Mouse (Mus musculus) limb, embryonic 12.5 days (tissue): ENCODE measurements around the gene Cth. TPM values are rescaled to one million over a fixed set of nuclear protein-coding genes. Genes with fewer than 3 reads are reported as not detected.

Experiments used
- ATAC-seq: fragments of 200-750 bp; cut with Nextera tagmentation; 2 replicates; pipeline ENCODE4 v1.8.0; 2017; ENCODE audit warnings: low read depth, moderate TSS enrichment; ENCODE audit not compliant: insufficient number of reproducible peaks, insufficient read depth, low FRiP score, low TSS enrichment
- H3K27ac ChIP-seq: fragments of 300-500 bp; sonication (generic); 2 replicates; pipeline ENCODE4 v1.5.1; 2016; ENCODE audit warnings: mild to moderate bottlenecking, moderate library complexity
- H3K27me3 ChIP-seq: fragments of 300-500 bp; sonication (generic); 2 replicates; pipeline ENCODE4 v1.6.1; 2016; ENCODE audit warnings: mild to moderate bottlenecking, moderate library complexity
- H3K36me3 ChIP-seq: fragments of 300-500 bp; sonication (generic); 2 replicates; pipeline ENCODE4 v1.6.1; 2016; ENCODE audit warnings: mild to moderate bottlenecking, moderate library complexity
- H3K4me1 ChIP-seq: fragments of 300-500 bp; sonication (generic); replicated peaks from 2 replicates; pipeline ENCODE4 v1.6.1; 2016
- H3K4me2 ChIP-seq: fragments of 300-500 bp; sonication (generic); 2 replicates; pipeline ENCODE4 v1.6.1; 2016; ENCODE audit warnings: mild to moderate bottlenecking, moderate library complexity
- H3K4me3 ChIP-seq: fragments of 300-500 bp; sonication (generic); replicated peaks from 2 replicates; pipeline ENCODE4 v1.5.1; 2016; ENCODE audit warnings: mild to moderate bottlenecking
- H3K9ac ChIP-seq: fragments of 300-500 bp; sonication (generic); replicated peaks from 2 replicates; pipeline ENCODE4 v1.6.1; 2016; ENCODE audit warnings: mild to moderate bottlenecking, moderate library complexity
- H3K9me3 ChIP-seq: fragments of 300-500 bp; sonication (generic); 2 replicates; pipeline ENCODE4 v1.6.1; 2016; ENCODE audit warnings: mild to moderate bottlenecking, moderate library complexity
- WGBS: fragments of 180-500 bp; shearing (Covaris S2); methylation state at CpG from one replicate; pipeline ENCODE4 v1.1.7; 2016; 5-methylcytosine and 5-hydroxymethylcytosine counted together
- polyA plus RNA-seq: library from polyadenylated mRNA; unstranded; fragments of >200 nt; fragmentation: Nextera tagmentation; extraction: Ambion mirVana; gene quantifications from 2 replicates; pipeline ENCODE4 v1.2.1, GENCODE M21; 2016

The Cth gene
- polyA plus RNA-seq, 1 experiment from 2014 or later, result 22.1 TPM

DNA sequence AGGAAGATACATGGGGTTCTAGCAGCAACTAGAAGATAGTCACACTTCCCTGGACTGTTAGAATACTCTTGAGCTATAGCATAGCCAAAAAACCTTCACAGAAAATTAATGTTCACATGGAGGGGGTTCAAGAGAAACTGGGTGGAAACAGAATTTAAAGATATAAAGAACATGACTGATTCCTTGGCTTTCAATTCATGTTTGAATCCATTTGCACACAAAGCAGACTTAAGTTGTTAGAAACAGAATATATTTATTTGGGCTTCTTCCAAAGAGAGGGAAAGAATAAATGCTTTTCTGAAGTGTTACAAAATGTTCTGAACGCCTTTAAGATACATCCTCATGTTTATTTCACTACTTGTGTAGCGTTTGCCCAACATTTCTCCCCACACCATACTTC is 57.0 kb downstream of the Cth start:
- H3K36me3 ChIP-seq, result no peaks in the 10 kb centered on the region
- no peak overlapping the region for H3K4me2 ChIP-seq
- H3K4me1 ChIP-seq, result no peaks in the 10 kb centered on the region
- no peak overlapping the region for H3K9ac ChIP-seq
- H3K4me3 ChIP-seq, result no peak overlapping the region
- no peaks in the 10 kb centered on the region for H3K9me3 ChIP-seq
- no peak overlapping the region for H3K27ac ChIP-seq
- no peaks in the 10 kb centered on the region for H3K27me3 ChIP-seq
- WGBS, result 90% methylated on average over 2 of the region's 2 CpGs
- no peak for ATAC-seq

DNA sequence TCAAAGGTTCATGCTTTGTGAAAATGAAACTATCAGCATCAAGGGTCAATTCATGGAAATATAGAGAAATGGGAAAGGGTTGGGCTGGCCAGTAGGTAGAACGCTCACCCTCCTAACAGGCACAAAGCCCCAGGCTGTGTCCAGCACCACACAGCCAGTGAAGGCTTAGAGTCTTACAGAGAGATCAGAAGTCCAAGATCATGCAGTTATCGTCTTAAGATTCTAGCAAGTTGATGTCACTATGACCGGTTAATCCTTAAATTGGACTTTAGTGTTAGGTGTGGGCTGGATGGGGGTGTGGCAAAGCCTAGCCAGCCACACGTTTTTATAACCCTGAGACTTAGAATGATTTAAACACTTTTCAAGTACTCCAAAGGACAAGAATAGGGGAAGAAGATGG is 58.6 kb downstream of the Cth start:
- H3K27me3 ChIP-seq, result no peaks in the 10 kb centered on the region
- H3K4me2 ChIP-seq, result no peak overlapping the region
- no peak overlapping the region for H3K27ac ChIP-seq
- WGBS, result 44% methylated on average over 4 of the region's 4 CpGs
- H3K4me1 ChIP-seq, result no peaks in the 10 kb centered on the region
- H3K9ac ChIP-seq, result no peak overlapping the region
- ATAC-seq, result no peak
- H3K36me3 ChIP-seq, result no peaks in the 10 kb centered on the region
- H3K9me3 ChIP-seq, result no peaks in the 10 kb centered on the region
- H3K4me3 ChIP-seq, result no peak overlapping the region

DNA sequence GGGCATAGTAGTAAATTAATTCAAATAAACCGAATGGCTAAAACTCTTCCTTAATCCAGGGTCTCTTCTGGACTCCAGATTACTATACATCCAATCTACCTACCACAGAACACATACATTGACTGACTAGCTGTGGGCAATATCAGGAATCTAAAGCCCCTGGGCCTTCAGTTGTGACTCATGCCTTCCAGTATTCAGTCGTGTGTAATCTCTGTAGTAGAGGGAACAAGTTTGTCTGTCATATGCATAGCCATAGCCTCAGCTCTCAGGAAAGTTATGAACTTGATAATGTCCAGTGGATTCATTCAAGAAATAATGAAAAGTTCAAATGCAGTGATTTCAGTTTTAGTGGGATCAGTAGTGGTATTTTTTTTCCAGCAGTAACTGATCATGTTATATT is 59.0 kb downstream of the Cth start:
- Histone ChIP-seq H3K9me3 (no peaks in the 10 kb centered on the region), H3K4me3 (no peak overlapping the region), H3K36me3 (no peaks in the 10 kb centered on the region), H3K27ac (no peak overlapping the region), H3K9ac (no peak overlapping the region), H3K4me1 (no peaks in the 10 kb centered on the region), H3K27me3 (no peaks in the 10 kb centered on the region), H3K4me2 (no peak overlapping the region)
- ATAC-seq, result no peak
- WGBS, result 90% methylated on average over 2 of the region's 2 CpGs

DNA sequence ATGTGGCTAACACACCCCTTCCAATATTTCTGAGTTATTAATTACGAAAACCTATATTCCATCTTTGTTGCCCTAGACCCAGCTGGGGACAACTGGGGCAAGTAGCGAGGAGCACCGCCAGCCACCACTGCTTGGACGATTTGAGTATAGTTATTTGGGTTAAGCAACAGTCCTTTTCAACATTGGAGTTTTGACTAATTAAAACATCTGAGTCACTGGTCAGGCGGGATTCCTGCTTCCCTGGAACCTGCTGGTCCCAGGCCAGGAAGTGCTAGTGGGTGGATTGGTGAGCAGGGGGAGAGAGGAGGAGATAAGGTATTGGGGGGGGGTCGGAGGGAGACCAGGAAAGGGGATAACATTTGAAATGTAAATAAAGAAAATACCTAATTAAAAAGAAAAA is 59.4 kb downstream of the Cth start:
- Histone ChIP-seq H3K4me3 (no peak overlapping the region), H3K4me2 (no peak overlapping the region), H3K27ac (no peak overlapping the region), H3K27me3 (no peaks in the 10 kb centered on the region), H3K9me3 (no peaks in the 10 kb centered on the region), H3K9ac (no peak overlapping the region), H3K4me1 (no peaks in the 10 kb centered on the region), H3K36me3 (no peaks in the 10 kb centered on the region)
- 69% methylated on average over 6 of the region's 6 CpGs for WGBS
- no peak for ATAC-seq

DNA sequence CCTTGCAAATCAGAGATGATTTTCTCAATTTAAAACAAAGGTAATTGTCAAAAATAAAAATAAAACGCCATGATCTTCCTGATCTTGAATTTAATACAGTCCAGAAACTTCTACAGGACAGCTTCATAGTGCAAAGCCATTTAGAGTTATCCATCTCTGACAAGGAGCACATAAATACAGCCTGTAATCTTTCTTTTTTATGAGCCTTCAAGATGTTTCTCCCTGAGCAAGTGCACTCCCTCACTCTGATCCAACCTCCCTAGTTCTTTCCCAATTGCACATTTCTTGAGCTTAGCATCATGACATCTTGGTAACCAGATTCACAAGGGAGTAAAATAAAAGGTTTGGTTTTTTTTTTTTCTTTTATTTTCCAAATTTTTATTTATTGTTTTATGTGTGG is 72.1 kb downstream of the Cth start:
- no peak overlapping the region for H3K4me3 ChIP-seq
- H3K36me3 ChIP-seq, result no peaks in the 10 kb centered on the region
- no peaks in the 10 kb centered on the region for H3K4me1 ChIP-seq
- no peak for ATAC-seq
- H3K27me3 ChIP-seq, result no peaks in the 10 kb centered on the region
- no peak overlapping the region for H3K9ac ChIP-seq
- no peaks in the 10 kb centered on the region for H3K9me3 ChIP-seq
- WGBS, result 53% methylated on average over 1 of the region's 1 CpGs
- H3K27ac ChIP-seq, result no peak overlapping the region
- H3K4me2 ChIP-seq, result no peak overlapping the region

DNA sequence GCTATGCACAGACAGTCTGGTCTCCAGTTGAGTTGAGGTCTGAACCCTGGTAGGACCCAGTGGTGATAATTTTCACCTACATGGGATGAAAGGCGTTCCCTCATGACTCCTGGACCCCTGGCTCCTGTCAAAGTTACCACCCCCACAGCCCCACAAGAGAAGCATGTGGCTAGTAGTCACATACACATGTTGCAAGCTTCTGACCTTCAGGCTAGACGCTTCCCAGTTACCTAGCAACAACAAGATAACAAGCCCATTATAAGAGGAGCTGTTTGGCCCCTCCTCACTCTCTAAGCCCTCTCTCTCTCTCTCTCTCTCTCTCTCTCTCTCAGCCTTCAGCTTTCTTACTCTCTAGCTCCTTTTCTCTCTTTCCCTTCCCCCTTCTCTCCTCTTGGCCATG is 76.4 kb downstream of the Cth start:
- ATAC-seq, result no peak
- WGBS, result 39% methylated on average over 2 of the region's 2 CpGs
- H3K9ac ChIP-seq, result no peak overlapping the region

DNA sequence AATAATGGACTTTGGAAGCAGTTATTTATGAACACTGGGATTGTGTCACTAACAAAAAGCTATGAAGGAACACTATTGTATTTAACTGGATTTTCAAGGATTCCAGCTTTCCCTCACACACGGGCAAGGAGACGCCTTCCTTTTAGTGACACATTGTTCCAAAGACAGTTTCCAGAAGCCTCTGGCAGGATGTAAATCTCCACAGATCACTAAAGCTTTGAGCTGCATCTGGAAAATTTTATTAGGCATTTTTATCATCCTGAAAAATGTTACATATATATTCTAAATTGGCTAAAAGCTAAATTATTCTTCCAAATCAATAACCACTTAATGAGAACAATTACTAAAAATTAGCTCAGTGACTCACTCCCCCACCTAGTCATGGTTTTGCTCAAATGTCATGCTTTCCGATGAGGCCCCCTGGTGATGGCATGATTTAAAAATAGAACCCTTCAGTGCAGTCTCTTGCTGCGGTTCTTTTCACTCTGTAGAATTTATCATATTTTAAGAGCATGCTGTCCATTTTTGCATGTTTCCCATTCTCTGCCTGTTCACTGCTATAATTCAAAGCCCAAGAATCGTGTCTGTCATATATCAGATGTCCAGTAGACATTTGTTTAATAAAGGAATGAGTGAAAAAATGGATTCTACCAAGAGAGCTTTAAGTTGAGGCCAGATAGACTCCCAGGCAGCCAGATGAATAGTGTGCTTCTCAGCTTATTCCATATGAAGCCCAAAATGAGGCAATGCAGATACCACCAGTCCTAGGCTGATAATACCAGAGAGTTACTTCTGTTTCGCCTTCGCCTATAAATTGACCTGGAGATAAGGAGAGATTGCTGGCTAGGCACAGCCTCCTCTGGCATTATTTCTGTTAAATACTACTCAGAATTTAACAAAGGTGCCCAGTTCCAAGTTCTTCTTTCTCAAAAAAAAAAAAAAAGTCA is 77.3 kb downstream of the Cth start:
- Histone ChIP-seq H3K9ac (no peak overlapping the region), H3K4me3 (no peak overlapping the region), H3K4me1 (no peaks in the 10 kb centered on the region), H3K4me2 (no peak overlapping the region), H3K27ac (no peak overlapping the region), H3K36me3 (no peaks in the 10 kb centered on the region), H3K27me3 (no peaks in the 10 kb centered on the region), H3K9me3 (no peaks in the 10 kb centered on the region)
- no peak for ATAC-seq
- 58% methylated on average over 7 of the region's 7 CpGs for WGBS

More for the DNA sequence above, 76.4 kb downstream of the Cth start:
- Histone ChIP-seq H3K36me3 (no peaks in the 10 kb centered on the region), H3K9me3 (no peaks in the 10 kb centered on the region), H3K27me3 (no peaks in the 10 kb centered on the region), H3K27ac (no peak overlapping the region), H3K4me2 (no peak overlapping the region), H3K4me3 (no peak overlapping the region), H3K4me1 (no peaks in the 10 kb centered on the region)

Other genes starting within 250 kb of the Cth start
- 18.3 and 19.1 TPM in 2 replicates for gene Ankrd13c, start 22.2 kb upstream of the Cth start, polyA plus RNA-seq
- 347 and 349 TPM in 2 replicates for gene Srsf11, start 111.6 kb upstream of the Cth start, polyA plus RNA-seq
- 67.7 and 76.1 TPM in 2 replicates for gene Lrrc40, start 111.6 kb upstream of the Cth start, polyA plus RNA-seq